Mouse (Mus musculus) monocyte, adult 5-6 weeks (primary cell): ENCODE data around the gene Ccdc40. TPM values are rescaled to one million over a fixed set of nuclear protein-coding genes. Genes with fewer than 3 reads are reported as not detected.
"Not testable (repeated sequence)": the region's sequence is repeated elsewhere in the genome, so short reads cannot be mapped to it uniquely, and the experiment has no call there.

Experiments used
- ATAC-seq: fragments of 153-309, 156-312 bp; replicated peaks from 2 replicates; pipeline ENCODE4 v1.8.0; 2017; ENCODE audit warnings: mild to moderate bottlenecking; ENCODE audit not compliant: low TSS enrichment, insufficient number of reproducible peaks, severe bottlenecking, poor library complexity, low FRiP score
- total RNA-seq: library from RNA; stranded (forward); fragments of 200-1000, 200-491, 200-594 nt; gene quantifications from 3 replicates; pipeline ENCODE4 v1.2.3, GENCODE M21; 2017

Gene Ccdc40
- total RNA-seq, 1 experiment from 2014 or later, result 2.3 TPM

DNA sequence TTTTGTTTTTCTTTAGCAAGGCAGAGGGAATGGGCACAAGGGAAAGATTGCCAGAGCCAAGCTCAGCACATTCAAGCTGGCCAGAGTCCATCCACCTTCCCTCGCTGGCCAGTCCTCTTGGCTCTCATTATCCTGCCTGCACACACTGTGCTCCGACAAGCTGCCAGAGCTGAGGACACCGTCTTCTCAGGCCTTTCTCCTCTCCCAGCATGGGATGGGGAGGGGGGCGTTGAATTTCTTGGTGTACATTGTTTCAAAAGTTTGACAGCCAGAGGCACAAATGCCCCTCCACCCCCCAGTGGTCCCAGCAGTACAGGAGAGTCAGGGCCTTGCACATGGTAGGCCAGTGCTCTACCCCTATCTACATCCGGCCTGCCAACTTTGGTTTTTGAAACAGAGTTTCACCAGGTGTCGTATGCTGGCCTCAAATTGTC lies 38.9 kb downstream of the Ccdc40 start:
- no peak for ATAC-seq

DNA sequence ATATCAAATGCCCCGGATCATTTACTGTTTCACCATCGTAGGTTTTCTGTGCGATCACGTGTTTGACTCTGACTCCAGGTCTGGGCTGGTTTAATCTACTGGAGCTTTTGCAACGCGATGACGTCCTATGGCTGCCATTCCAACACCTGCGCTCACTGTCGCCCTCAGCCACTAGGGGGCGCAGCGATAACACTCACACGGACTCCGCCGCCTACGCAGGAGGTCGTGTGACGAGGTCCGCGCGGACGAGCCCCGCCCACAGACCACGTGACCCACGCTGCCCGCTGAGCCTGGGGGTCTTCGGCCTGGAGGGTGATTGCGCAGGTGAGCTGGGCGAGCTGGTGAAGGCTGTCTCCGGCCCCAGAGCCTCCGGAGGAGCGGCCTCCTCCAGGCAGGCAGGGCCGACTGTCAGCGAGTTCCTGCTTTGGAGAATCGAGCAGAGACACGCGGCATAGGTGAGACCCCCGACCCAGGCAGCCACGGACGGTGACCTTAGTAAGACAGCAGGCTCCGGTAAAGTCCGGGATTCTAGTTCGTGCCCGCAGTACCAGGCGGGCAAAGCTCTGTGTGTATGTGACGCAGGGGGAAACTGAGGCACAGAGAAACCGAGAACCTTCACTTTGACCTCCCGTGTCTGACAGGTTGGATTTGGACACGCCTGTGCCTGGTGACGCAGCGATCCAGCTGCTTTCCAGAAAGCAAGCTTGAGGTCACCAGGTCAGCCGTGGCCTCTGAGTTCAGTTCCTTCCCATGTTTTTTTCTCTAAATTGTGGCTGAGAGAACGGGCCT lies 39.6 kb downstream of the Ccdc40 start, which contains the start of gene Gaa:
Gene Gaa (plus strand): TSS at position 120 of the 789 bp plus-strand sequence.
- peak; percentile 95 for ATAC-seq

DNA sequence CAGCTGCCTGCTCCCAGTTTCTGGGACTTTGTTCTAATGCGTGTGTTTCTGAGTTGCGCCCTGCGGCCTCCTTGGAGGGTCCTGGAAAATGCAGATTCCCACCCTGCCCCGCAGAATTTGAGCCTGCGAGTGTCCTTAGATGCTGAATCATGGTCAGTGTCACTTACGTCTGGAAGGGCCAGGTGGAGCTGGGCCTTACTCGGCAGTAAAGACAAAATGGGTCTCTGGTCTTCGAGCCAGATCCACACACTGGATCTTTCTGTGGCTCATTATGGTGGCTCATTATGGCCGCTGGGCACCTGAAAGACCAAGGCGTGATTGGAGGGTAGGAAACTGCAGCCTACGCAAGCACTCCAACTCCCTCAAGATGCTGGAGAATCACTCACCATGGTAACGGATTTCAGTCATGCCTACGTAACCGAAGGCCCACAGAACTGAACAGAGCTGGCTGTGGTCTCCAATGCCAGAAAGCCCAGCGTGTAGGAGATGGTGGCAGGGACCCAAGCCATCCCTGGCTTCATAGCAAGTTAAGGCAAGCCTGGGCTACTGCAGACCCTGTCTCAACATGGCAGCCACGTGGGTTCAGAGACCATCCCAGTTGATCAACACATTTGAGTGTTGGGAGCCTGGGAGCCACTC lies 40.3 kb downstream of the Ccdc40 start:
- ATAC-seq, result no peak

DNA sequence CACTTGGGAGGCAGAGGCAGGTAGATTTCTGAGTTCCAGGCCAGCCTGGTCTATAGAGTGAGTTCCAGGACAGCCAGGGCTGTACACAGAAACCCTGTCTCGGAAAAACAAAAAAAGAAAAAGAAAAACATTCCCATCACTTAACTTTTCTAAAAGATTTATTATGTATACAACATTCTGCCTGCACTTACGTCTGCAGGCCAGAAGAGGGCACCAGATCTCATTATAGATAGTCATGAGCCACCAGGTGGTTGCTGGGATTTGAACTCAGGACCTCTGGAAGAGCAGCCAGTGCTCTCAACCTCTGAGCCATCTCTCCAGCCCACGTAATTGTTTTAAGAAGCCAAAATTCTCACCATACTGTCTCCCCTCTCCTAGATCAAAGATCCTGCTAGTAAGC lies 44.1 kb downstream of the Ccdc40 start:
- ATAC-seq, result not testable (repeated sequence)

DNA sequence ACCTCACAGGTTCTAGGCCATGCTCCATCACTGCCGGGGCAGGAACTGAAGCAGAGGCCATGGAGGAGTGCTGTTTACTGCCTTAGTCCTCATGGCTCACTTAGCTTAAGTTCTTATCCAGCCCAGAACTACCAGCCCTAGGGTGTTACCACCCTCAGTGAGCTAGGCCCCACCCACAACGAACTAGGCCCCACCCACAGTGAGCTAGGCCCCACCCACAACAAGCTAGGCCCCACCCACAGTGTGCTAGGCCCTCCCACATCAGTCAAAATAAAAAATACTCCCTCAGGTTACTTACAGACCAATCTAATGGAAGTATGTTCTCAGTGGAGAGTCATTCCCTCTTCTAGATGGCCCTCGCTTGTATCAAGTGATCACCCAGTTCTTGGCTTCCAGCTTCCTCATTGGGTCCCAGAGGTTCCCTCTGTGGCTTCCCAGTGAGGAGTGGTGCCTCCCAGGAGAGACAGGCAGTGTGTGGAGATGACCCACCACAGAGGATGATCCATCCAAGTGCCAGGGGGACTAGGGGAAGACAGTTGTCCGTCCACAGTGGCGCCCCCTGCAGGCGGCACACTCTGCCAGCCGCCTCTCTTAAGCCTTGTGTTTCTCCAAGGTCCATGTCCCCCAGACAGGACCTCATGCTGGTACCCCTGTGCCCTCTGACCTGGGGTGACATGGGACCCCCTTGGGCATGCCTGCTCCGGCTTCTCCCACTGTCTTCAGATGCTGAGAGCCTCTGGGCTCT lies 45.0 kb downstream of the Ccdc40 start:
- ATAC-seq, result no peak

DNA sequence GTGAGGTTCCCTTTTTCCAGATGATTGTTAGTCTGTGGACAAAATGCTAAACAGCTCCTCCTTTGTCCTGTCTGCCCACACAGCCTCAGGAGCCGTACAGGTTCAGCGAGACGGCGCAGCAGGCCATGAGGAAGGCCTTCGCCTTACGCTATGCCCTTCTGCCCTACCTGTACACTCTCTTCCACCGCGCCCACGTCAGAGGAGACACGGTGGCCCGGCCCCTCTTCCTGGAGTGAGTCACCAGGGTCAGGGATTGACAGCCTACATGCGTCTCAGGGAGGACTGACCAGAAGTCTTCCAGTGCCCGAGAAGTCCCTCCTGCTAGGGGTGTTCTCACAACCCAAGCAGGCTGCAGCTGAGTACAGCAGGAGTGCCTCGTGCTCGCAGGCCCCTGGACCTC lies 52.7 kb downstream of the Ccdc40 start:
- no peak for ATAC-seq

DNA sequence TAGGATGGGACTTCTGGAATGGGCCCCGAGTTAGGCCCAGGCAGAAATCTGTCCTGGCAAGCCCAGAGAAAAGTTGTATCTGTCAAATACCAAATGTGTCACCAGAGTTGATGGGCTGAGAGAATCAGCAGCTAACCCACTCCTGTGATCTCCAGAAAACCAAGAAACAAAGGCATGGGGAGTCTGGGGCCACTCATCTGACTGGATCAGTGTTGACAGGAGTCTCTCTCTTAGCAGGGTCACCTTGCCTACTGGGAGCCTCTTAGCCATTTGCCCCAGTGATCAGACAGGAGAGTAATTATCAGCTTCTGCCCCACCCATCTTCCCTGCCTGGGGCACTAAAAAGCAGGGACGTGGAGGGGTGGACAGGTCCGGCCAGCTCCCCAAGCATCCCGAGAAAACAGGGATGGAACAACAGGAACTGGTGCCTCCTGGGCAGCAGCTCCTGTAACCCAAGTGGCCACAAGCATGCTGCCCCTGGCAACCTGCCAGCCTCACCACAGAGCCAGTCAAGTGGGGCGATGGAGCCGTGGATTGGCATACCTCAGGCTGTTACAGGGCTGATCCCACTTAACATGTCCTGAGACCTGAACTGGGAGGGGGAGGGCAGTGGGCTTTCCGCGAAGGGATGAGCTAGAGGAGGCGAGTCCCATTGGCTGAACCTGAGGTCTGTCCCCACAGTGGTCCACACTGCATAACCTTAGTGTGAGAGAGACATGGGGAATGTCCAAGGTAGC lies 57.6 kb downstream of the Ccdc40 start:
- ATAC-seq, result no peak; the same call in 1 of the 2 replicates

DNA sequence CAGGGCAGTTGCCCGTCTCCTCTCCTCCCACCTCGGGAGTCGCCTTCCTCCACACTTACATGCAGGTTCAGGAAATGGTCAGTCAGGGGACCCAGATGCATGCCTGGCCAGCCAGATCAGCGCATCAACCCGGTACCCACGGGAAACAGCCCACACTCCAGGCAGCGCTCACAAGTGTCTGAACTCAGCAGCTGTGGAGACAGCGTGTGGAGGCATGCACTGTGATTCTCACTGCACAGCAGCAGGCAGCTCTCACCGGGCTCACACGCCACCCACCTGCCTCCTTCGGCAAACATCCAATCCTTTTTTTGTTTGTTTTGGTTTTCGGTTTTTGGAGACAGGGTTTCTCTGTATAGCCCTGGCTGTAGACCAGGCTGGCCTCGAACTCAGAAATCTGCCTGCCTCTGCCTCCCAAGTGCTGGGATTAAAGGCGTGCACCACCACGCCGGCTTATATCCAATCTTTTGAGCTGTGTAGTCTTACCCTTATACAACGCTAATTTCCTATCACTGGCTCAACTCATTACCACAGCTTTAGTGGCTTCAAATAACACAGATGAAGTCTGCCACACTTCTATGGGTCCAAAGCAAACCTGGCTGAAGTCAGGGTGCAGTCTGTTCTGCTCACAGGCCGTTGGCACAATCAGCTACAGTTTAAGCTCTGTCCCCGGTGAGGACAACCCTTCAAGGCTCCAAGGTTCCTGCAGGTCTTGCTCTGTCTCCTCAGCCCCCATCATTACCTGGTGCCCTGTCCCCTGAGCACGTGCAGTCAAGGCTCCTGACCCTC lies 59.0 kb downstream of the Ccdc40 start:
- no peak for ATAC-seq

DNA sequence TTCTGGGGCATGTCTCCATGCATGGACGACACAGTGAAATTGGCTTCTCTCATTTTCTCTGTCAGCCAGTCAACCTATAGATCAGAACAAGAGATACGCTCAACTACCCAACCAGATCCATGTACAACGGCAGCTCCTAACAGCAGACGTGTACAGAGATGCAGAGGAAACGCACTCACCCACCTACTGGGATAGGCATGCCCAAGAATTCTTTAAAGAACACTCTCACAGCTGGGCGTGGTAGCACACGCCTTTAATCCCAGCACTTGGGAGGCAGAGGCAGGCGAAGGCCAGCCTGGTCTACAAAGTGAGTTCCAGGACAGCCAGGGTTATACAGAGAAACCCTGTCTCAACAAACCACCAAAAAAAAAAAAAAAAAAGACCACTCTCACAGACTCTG lies 64.5 kb downstream of the Ccdc40 start:
- not testable (repeated sequence) for ATAC-seq

DNA sequence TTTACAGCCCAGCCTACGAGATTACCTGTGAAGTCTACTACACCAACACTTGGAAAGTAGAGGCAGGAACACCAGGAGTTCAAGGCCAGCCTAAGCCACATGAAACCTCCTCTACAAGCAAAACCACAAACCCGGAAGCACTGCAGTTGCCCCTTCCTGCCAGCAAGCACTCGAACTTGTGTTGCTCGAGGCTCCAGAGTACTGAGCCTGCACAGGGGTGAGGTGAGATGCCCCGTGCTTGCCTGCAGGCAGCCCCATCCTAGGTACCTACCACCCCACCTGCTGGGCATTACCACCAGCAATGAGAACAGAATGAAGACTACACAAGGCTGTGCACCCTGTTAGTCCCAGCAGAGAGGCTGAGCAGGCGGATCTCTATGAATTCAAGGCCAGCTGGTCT lies 69.6 kb downstream of the Ccdc40 start:
- ATAC-seq, result no peak

DNA sequence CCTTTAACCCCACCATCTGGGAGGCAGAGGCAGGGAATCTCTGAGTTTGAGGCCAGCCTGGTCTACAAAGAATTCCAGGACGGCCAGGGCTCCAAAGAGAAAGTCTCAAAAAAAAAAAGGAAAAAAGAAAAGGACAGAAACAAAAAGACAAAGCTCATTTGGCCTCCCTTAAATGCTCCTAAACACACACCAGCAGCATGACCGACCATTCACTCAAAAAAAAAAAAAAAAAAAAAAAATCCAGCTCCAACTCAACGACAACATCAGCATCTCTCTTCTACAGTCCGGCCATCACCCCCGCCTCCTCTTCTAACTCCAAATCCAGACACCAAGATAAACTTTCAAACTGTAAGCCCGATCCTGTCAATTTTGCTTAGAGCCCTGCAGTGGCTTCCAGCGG lies 70.5 kb downstream of the Ccdc40 start:
- ATAC-seq, result no peak

DNA sequence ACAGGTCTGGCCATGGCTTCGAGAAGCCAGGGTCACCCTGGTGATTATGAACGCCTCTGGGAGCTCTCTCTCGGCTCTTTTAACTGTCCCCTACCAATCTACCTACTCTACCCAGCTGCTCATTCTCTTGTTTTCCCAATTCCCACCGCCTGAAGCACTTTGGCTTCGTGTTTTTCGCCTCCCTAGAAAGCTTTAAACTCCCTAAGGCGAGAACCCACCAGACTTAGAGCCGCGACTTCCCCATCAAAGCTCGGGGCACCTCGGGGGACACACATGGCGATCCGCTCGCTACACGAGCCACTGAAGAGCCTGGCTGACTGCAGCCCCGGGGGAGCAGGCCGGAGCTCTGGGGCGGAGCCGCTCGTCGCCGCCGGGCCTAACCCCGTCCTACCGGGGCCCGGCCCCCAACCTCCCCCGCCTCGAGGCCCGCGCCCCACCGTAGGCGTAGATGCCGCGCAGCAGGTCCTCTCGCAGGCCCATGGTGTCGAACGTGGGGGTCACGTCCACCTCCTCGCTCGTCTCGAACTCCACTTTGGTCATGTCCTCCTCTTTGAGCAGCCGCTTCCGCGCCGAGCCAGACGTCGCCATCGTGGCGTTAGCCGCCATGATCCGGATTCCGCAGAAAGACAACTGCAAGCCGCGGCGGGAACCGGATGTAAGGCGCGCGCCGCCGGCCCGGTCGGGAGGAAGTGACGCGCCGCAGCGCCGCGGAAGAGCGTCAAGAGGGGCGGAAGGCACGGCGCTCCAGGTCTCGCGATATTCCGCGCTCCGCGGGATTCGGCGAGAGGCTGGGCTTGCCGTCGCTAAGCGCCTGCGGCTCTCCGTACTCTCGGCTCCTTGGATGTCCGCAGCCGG lies 71.2 kb downstream of the Ccdc40 start, which contains the start of gene Eif4a3:
Gene Eif4a3 (minus strand): TSS at position 699 of the 855 bp plus-strand sequence.
- ATAC-seq, result peak; percentile 82

DNA sequence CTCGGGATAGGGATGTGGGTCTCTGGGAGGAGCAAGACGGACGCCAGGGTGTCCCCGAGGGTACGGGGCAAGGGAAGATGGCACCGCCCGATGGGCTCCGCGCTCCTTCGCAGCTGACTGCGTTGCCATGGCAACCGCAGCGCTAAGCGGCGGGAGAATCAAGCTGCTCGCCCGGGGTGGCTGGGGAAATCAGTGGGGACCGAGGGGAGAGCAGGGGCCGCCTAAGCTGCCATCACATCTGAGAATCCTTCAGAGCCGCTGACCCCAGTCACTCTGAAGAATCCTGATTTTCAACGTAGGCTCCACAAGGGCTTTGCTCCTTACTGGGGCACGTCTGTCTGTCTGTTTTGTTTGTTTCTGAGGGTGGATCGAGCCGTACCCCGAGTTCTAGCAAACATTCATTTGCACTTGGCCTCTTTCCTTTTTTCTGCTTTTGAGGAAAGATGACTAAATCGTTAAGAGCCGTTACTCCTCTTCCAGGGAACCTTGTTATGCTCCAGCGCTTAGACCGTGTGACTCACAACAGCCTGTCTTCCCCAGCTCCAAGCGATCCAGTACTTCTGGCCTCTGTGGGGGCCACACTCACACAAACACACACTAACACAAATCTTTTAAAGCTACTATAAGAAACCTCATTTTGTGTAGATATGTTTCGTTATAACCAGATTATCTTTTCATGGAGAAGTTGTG lies 72.0 kb downstream of the Ccdc40 start:
- ATAC-seq, result no peak

DNA sequence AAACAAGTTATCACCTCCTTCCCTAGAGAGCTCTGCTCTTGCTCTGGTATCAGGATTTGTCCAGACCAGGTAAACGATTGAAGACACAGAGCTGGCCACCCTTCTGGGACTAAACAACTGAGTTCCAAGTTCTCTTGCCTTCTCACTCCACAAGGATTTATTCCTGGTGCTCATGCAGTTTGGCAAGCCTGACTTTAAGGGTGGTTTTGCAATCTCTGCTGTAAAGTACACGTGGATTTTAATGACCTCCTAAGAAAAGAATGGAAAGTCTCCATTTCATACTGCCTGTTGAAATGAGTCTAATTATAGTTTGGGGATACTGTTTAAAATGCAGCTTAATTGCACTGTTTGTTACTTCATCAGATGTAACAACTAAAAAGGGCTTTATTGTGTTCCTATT lies 72.6 kb downstream of the Ccdc40 start:
- no peak for ATAC-seq

DNA sequence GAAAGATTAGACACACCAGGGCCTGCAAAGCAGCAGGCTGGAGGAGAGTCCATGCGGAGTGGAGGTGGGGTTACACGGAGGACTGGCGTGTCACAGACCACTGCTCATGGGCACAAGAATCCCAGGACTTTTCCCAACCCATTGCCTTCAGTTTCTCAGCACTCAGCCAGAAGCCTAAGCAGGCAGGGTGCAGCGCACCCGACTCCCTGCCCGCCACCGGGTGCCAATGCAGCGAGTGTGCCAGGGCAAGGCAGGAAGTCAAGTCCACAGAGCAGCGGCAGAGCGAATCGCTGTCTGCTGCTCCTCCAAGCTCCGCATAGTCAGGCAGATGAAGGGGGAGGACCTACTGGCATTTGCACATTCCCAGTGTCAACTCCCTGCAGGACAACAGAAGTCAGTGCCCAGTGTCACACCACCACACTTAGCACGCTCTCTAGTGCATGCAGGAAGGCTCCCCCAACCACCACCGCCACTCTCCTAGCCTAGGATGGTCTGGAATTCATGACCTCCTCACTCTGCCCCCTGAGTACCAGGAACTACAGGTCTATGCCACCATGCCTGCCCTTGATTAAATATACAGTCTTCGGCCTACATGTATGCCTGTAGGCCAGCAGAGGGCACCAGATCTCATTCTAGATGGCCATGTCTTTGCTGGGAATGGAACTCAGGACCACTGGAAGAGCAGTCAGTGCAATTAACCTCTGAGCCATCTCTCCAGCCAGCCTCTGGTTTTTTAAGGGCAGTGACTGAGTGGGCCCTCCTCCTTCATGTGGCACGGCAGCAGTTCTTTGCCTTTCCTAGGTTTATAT lies 76.7 kb downstream of the Ccdc40 start:
- 0 out of 2 replicates have a peak, but pooled peaks have one; percentile 46 for ATAC-seq
